Mouse (Mus musculus): ENCODE measurements around the gene Epb41l3.

DNA sequence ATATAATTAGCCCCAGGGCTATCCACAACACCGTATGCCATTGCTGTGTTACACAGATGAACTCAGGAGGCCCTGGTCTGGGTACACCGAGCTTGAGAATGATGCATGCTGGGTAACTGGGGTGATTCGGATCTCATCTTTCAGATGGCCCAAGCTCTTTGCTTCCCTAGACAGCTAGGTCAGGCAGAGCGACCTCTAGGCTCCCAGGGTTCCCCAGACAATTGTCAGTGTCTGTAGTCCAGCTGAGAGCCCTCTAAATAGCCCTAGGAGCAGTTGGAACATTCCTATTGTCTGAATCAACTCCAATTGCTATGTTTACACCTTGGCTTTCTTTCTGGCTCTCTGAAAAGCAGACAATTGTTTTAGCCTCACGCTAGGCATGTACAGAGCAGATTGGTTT, 201.9 kb downstream of the Epb41l3 start:
- TF ChIP-seq CTCF (IDR thresholded peaks at IDR 0.05; ENCODE audit: extremely low read depth, insufficient read length, insufficient replicate concordance, low read depth, low read length) (no peak), POLR2A (IDR thresholded peaks at IDR 0.05; ENCODE audit: low read depth, low read length) (no peak)
